Mouse (Mus musculus) layer of hippocampus, postnatal 14 days (tissue): ENCODE measurements around the gene Slc22a29. TPM values are rescaled to one million over a fixed set of nuclear protein-coding genes. Genes with fewer than 3 reads are reported as not detected.
"Not testable (repeated sequence)": the region's sequence is repeated elsewhere in the genome, so short reads cannot be mapped to it uniquely, and the experiment has no call there.

Source experiments
- DNase-seq, 2 experiments: peaks; one replicate each; pipeline ENCODE4 v3.0.0; 2021 to 2022; ENCODE audit warnings: low spot score in 2 of 2, mixed read lengths in 1 of 2
- long read RNA-seq, 2 experiments: library from polyadenylated mRNA; stranded (forward); transcript quantifications; one replicate each; pipeline ENCODE4 v2.0.0; 2021
- total RNA-seq, 2 experiments: library from RNA; stranded (reverse); gene quantifications; 2 replicates each; pipeline ENCODE4 v1.2.3; 2021

Gene Slc22a29
- total RNA-seq, result not detected
- long read RNA-seq, experiment 1, result 0 reads
- long read RNA-seq, experiment 2, result 0 reads

GRCm38 (mm10) chr19:8218800-8219199 lies at the start of gene Slc22a29:
Gene Slc22a29, minus strand, starts transcription at chr19:8218900.
- DNase-seq, result no peak

- DNase-seq, result no peak
Measured at GRCm38 (mm10) chr19:8265324-8265723, 46.6 kb upstream of the Slc22a29 start.

GRCm38 (mm10) chr19:8252705-8253037 lies 34.0 kb upstream of the Slc22a29 start:
- no peak for DNase-seq

GRCm38 (mm10) chr19:8251896-8252704 lies 33.4 kb upstream of the Slc22a29 start:
- DNase-seq, result peak; percentile 1

GRCm38 (mm10) chr19:8228916-8229315 lies 10.2 kb upstream of the Slc22a29 start:
- no peak for DNase-seq

GRCm38 (mm10) chr19:8148787-8149523 lies 69.7 kb downstream of the Slc22a29 start:
- DNase-seq, result no peak

GRCm38 (mm10) chr19:8142716-8143115 lies 76.0 kb downstream of the Slc22a29 start:
- not testable (repeated sequence) for DNase-seq

GRCm38 (mm10) chr19:8134127-8134841 lies 84.4 kb downstream of the Slc22a29 start:
- DNase-seq, result not testable (repeated sequence)

- not testable (repeated sequence) for DNase-seq
Measured at GRCm38 (mm10) chr19:8131881-8132280, 86.8 kb downstream of the Slc22a29 start, which contains the start of gene Slc22a28. Gene Slc22a28, minus strand, starts transcription at chr19:8131982.

Other genes starting within 250 kb of the Slc22a29 start
- gene Slc22a28, start 86.9 kb downstream of the Slc22a29 start, total RNA-seq, result not detected
- not detected for gene Slc22a30, start 186.2 kb upstream of the Slc22a29 start, total RNA-seq